Mouse (Mus musculus): ENCODE results near the gene Adra2a.

DNA sequence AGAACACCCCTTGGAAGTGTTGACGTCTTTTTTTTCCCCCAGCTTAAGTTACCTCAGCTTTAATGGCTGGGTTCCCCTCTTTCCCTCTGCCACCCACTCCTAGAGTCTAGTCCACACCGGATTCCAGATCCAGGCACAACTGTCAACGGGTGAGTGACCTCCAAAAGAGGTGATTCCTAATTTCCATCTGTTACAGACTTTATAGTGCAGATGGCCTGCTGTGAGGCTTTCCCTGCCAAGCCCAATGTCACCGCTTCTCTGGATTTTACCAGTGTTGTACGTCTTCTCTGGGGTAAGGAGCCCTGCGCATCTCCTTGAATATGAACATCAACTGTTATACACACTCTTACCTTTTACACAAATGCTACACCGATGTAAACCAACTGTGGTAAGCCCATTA is 4.5 kb upstream of the Adra2a start:
- no peak for TF ChIP-seq POLR2A (IDR thresholded peaks at IDR 0.05; ENCODE audit: borderline replicate concordance, extremely low read depth, insufficient read depth, insufficient read length, poor library complexity, severe bottlenecking)
- no peak for TF ChIP-seq CTCF (IDR thresholded peaks at IDR 0.05; ENCODE audit: borderline replicate concordance, extremely low read depth, insufficient read depth, insufficient read length)

Data from brain, embryonic 14.5 days (tissue).